Mouse (Mus musculus) heart, postnatal 0 days (tissue): ENCODE data around the gene Slc25a28. TPM values are rescaled to one million over a fixed set of nuclear protein-coding genes. Genes with fewer than 3 reads are reported as not detected.
A peak's percentile ranks its signal among the peaks of the same experiment; 100 is the strongest.

Experiments
- ATAC-seq: fragments of 200-750 bp; cut with Nextera tagmentation; 2 replicates; pipeline ENCODE4 v1.8.0; 2017; ENCODE audit warnings: low read depth, moderate number of reproducible peaks, moderate library complexity; ENCODE audit not compliant: insufficient read depth
- DNase-seq: peaks from one replicate; pipeline ENCODE4 v3.0.0-alpha.2; 2016; ENCODE audit warnings: low spot score
- H3K27ac ChIP-seq: fragments of 300-500 bp; sonication (generic); 2 replicates; pipeline ENCODE4 v1.5.1; 2014; ENCODE audit warnings: low read depth, mild to moderate bottlenecking
- H3K27me3 ChIP-seq: fragments of 300-500 bp; sonication (generic); 2 replicates; pipeline ENCODE4 v1.6.1; 2014; ENCODE audit warnings: low read length, mixed read lengths; ENCODE audit not compliant: control insufficient read depth, insufficient read depth
- H3K36me3 ChIP-seq: fragments of 300-500 bp; sonication (generic); replicated peaks from 2 replicates; pipeline ENCODE4 v1.6.1; 2014; ENCODE audit warnings: low read length, mixed read lengths; ENCODE audit not compliant: control insufficient read depth, insufficient read depth
- H3K4me1 ChIP-seq: fragments of 300-500 bp; sonication (generic); 2 replicates; pipeline ENCODE4 v1.6.1; 2014; ENCODE audit warnings: antibody characterized with exemption; ENCODE audit not compliant: control insufficient read depth, insufficient read depth
- H3K4me2 ChIP-seq: fragments of 300-500 bp; sonication (generic); 2 replicates; pipeline ENCODE4 v1.6.1; 2014; ENCODE audit warnings: low read depth, mild to moderate bottlenecking, low read length, moderate library complexity
- H3K4me3 ChIP-seq: fragments of 300-500 bp; sonication (generic); 2 replicates; pipeline ENCODE4 v1.5.1; 2014; ENCODE audit warnings: low read depth, low read length
- H3K9ac ChIP-seq: fragments of 300-500 bp; sonication (generic); replicated peaks from 2 replicates; pipeline ENCODE4 v1.6.1; 2014; ENCODE audit warnings: low read depth, low read length, mixed read lengths
- H3K9me3 ChIP-seq: fragments of 300-500 bp; sonication (generic); replicated peaks from 2 replicates; pipeline ENCODE4 v1.6.1; 2016; ENCODE audit warnings: low read length; ENCODE audit not compliant: control insufficient read depth
- CTCF ChIP-seq: IDR thresholded peaks from 2 replicates; pipeline ENCODE4 v1.5.1; 2016; ENCODE audit warnings: antibody characterized with exemption, control low read depth, low read depth
- EP300 ChIP-seq: IDR thresholded peaks from 2 replicates; pipeline ENCODE4 v1.6.1; 2016; ENCODE audit warnings: antibody characterized with exemption, low read depth
- WGBS: fragments of 180-500 bp; shearing (Covaris S2); extraction: QIAGEN DNeasy Blood & Tissue Kit; methylation state at CpG from one replicate; pipeline ENCODE4 v1.1.7; 2014; 5-methylcytosine and 5-hydroxymethylcytosine counted together
- polyA plus RNA-seq: library from polyadenylated mRNA; unstranded; fragments of >200 nt; fragmentation: Nextera tagmentation; extraction: Ambion mirVana; gene quantifications from 2 replicates; pipeline ENCODE4 v1.2.1, GENCODE M21; 2015
- total RNA-seq: library from RNA; depleted of rRNA; stranded (reverse); fragments of >200 nt; gene quantifications from 2 replicates; pipeline ENCODE4 v1.2.3, GENCODE M21; 2014; ENCODE audit warnings: low replicate concordance

The Slc25a28 gene
- total and polyA plus RNA-seq, 2 experiments from 2014 or later: 8.9 to 19.8 TPM

DNA sequence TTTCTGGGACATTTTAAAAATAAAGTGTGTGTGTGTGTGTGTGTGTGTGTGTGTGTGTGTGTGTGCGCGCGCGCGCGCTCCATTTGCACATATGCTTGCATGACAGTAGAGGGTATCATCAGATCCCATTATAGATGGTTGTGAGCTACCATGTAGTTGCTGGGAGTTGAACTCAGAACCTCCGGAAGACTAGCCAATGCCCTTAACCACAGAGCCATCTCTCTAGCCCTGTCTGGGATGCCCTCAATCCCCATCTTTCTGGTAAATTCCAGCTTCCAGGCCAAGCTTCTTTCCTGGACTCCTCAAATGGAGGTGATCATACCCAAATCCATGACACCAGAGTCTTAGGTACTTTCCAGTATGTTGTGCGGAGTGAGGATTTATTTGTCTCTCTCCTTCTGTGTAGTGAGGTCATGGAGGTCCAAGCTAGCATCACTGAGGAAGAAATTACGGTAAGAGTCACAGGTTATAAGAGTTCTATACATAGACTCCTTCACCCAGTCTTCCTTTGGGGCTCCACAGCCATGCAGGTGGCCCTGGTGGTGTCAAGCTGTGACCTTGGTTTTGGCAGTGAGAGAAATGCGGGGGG is 56.8 kb downstream of the Slc25a28 start:
- TF ChIP-seq CTCF: no peak
- no peak for TF ChIP-seq EP300

GRCm38 (mm10) chr19:43616889-43617288 is 57.8 kb downstream of the Slc25a28 start:
- H3K4me2 ChIP-seq: 0 out of 2 replicates have a peak overlapping the region, but pooled peaks have one; percentile 49
- peaks cover 4% of the 10 kb centered on the region; the same call in 1 of the 2 replicates for H3K4me1 ChIP-seq
- no peak for ATAC-seq
- H3K27me3 ChIP-seq: peaks cover 100% of the 10 kb centered on the region
- no peaks in the 10 kb centered on the region for H3K9me3 ChIP-seq
- peak overlapping the region; percentile 37; the same call in 1 of the 2 replicates for H3K4me3 ChIP-seq
- no peak overlapping the region for H3K9ac ChIP-seq
- TF ChIP-seq CTCF (no peak), EP300 (no peak)
- no peak for DNase-seq
- no peaks in the 10 kb centered on the region for H3K36me3 ChIP-seq
- 0% methylated on average over 12 of the region's 12 CpGs for WGBS
- H3K27ac ChIP-seq: no peak overlapping the region

More for the DNA sequence above, 56.8 kb downstream of the Slc25a28 start:
- Histone ChIP-seq H3K36me3 (no peaks in the 10 kb centered on the region), H3K4me1 (peaks cover 4% of the 10 kb centered on the region; the same call in 1 of the 2 replicates), H3K4me2 (no peak overlapping the region), H3K27ac (no peak overlapping the region), H3K27me3 (peaks cover 100% of the 10 kb centered on the region), H3K4me3 (no peak overlapping the region), H3K9ac (no peak overlapping the region), H3K9me3 (no peaks in the 10 kb centered on the region)
- ATAC-seq (no peak), DNase-seq (no peak)
- 41% methylated on average over 10 of the region's 10 CpGs for WGBS

- H3K4me1 ChIP-seq: peaks cover 4% of the 10 kb centered on the region; the same call in 1 of the 2 replicates
- no peaks in the 10 kb centered on the region for H3K36me3 ChIP-seq
- no peak overlapping the region for H3K9ac ChIP-seq
- WGBS: under 1% methylated on average over 35 of the region's 35 CpGs
- H3K4me3 ChIP-seq: peak overlapping the region; percentile 37
- no peak for TF ChIP-seq CTCF
- no peak for TF ChIP-seq EP300
- H3K27ac ChIP-seq: no peak overlapping the region
- ATAC-seq (no peak), DNase-seq (no peak)
- H3K27me3 ChIP-seq: peaks cover 100% of the 10 kb centered on the region
- no peaks in the 10 kb centered on the region for H3K9me3 ChIP-seq
- peak overlapping the region; percentile 49 for H3K4me2 ChIP-seq
Measured at GRCm38 (mm10) chr19:43616415-43616861, 58.2 kb downstream of the Slc25a28 start.

GRCm38 (mm10) chr19:43615571-43616414 is 58.9 kb downstream of the Slc25a28 start:
- Histone ChIP-seq H3K4me3 (peak overlapping the region; percentile 37), H3K9ac (no peak overlapping the region), H3K9me3 (no peaks in the 10 kb centered on the region), H3K4me2 (peak overlapping the region; percentile 55), H3K27me3 (peaks cover 99% of the 10 kb centered on the region), H3K4me1 (peaks cover 4% of the 10 kb centered on the region; the same call in 1 of the 2 replicates), H3K27ac (no peak overlapping the region), H3K36me3 (no peaks in the 10 kb centered on the region)
- ATAC-seq: no peak
- no peak for DNase-seq
- TF ChIP-seq EP300 (no peak), CTCF (no peak)
- WGBS: 3% methylated on average over 34 of the region's 34 CpGs

DNA sequence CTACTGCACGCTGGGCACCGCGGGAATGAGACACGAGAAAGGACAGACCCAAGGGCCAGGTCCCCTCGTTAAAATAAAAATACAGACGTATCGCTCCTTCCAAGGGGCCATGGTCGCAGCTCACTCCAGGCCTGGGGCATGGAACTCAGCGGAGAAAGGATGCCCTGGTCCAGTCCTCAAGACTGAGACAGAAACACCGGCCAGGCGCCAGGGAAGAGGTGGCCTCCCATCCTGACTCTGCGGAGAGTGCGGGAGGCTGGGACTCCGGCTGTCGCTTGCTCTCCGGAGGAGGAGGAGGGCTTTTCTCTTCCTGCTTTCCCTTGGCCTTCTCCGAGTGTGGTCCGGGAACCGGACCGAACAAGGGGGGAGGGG is 59.6 kb downstream of the Slc25a28 start:
- TF ChIP-seq CTCF (no peak), EP300 (no peak)
- peak overlapping the region; percentile 55; the same call in 1 of the 2 replicates for H3K4me2 ChIP-seq
- H3K27me3 ChIP-seq: peaks cover 99% of the 10 kb centered on the region
- H3K9ac ChIP-seq: no peak overlapping the region
- H3K4me1 ChIP-seq: peaks cover 4% of the 10 kb centered on the region; the same call in 1 of the 2 replicates
- H3K27ac ChIP-seq: no peak overlapping the region
- peak overlapping the region; percentile 37 for H3K4me3 ChIP-seq
- no peak for DNase-seq
- ATAC-seq: no peak
- H3K36me3 ChIP-seq: no peaks in the 10 kb centered on the region
- 3% methylated on average over 20 of the region's 20 CpGs for WGBS
- H3K9me3 ChIP-seq: no peaks in the 10 kb centered on the region
